Mouse (Mus musculus) hindbrain, embryonic 14.5 days (tissue): ENCODE measurements at regions not wholly inside any gene's neighbourhood (a gene's known extent, or its start where the extent isn't known, plus 50 kb on each side); places are given as distances from the start of the nearest gene placed in this dataset.

Experiments
- ATAC-seq: fragments of 200-750 bp; cut with Nextera tagmentation; 2 replicates; pipeline ENCODE4 v1.8.0; 2017; ENCODE audit warnings: moderate number of reproducible peaks, mild to moderate bottlenecking, moderate TSS enrichment, moderate library complexity; ENCODE audit not compliant: low FRiP score
- DNase-seq: peaks from one replicate; pipeline ENCODE4 v3.0.0-alpha.2; 2015; ENCODE audit warnings: low spot score
- H3K27ac ChIP-seq: fragments of 300-500 bp; sonication (generic); 2 replicates; pipeline ENCODE4 v1.5.1; 2014; ENCODE audit warnings: mild to moderate bottlenecking, moderate library complexity
- H3K27me3 ChIP-seq: fragments of 300-500 bp; sonication (generic); 2 replicates; pipeline ENCODE4 v1.6.1; 2014; ENCODE audit warnings: mild to moderate bottlenecking, low read length, mixed read lengths; ENCODE audit not compliant: control insufficient read depth, insufficient read depth
- H3K36me3 ChIP-seq: fragments of 300-500 bp; sonication (generic); replicated peaks from 2 replicates; pipeline ENCODE4 v1.6.1; 2014; ENCODE audit not compliant: control insufficient read depth, insufficient read depth
- H3K4me1 ChIP-seq: fragments of 300-500 bp; sonication (generic); replicated peaks from 2 replicates; pipeline ENCODE4 v1.6.1; 2014; ENCODE audit warnings: antibody characterized with exemption, low read length, mixed read lengths; ENCODE audit not compliant: control insufficient read depth, insufficient read depth
- H3K4me2 ChIP-seq: fragments of 300-500 bp; sonication (generic); replicated peaks from 2 replicates; pipeline ENCODE4 v1.6.1; 2014; ENCODE audit warnings: mild to moderate bottlenecking, moderate library complexity
- H3K4me3 ChIP-seq: fragments of 300-500 bp; sonication (generic); replicated peaks from 2 replicates; pipeline ENCODE4 v1.5.1; 2014; ENCODE audit warnings: mild to moderate bottlenecking, low read length
- H3K9ac ChIP-seq: fragments of 300-500 bp; sonication (generic); 2 replicates; pipeline ENCODE4 v1.6.1; 2014
- H3K9me3 ChIP-seq: fragments of 300-500 bp; sonication (generic); 2 replicates; pipeline ENCODE4 v1.6.1; 2016; ENCODE audit warnings: low read length; ENCODE audit not compliant: control insufficient read depth
- WGBS: fragments of 180-500 bp; shearing (Covaris S2); extraction: QIAGEN DNeasy Blood & Tissue Kit; methylation state at CpG from one replicate; pipeline ENCODE4 v1.1.7; 2014; 5-methylcytosine and 5-hydroxymethylcytosine counted together

DNA sequence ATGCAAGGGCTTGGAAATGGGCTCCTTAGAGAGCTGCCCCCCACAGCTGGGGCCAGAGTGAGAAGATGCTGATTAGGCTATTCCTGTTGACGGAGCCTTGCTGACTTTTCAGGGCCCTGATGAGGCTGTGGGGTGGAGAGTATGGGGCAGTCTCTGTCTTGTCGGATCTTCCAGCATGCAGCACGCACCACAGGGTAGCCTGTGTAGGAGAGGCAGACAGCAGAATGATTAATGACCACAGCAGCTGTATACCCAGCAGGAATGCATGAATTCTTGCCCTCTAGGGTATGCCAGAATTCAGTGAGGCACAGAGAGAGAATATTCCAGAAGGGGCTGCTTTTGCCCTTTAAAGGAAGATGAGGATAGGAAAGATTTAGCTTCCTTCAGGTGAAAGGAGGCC is 265.6 kb upstream of the Gm10131 start:
- H3K27me3 ChIP-seq, result no peaks in the 10 kb centered on the region
- peak overlapping the region; percentile 33 for H3K27ac ChIP-seq
- peak; percentile 78 for ATAC-seq
- H3K4me3 ChIP-seq, result no peak overlapping the region
- no peaks in the 10 kb centered on the region for H3K9me3 ChIP-seq
- H3K36me3 ChIP-seq, result no peaks in the 10 kb centered on the region
- peaks cover 39% of the 10 kb centered on the region for H3K4me1 ChIP-seq
- H3K9ac ChIP-seq, result no peak overlapping the region
- no peak for DNase-seq
- H3K4me2 ChIP-seq, result no peak overlapping the region
- 4% methylated on average over 3 of the region's 3 CpGs for WGBS

DNA sequence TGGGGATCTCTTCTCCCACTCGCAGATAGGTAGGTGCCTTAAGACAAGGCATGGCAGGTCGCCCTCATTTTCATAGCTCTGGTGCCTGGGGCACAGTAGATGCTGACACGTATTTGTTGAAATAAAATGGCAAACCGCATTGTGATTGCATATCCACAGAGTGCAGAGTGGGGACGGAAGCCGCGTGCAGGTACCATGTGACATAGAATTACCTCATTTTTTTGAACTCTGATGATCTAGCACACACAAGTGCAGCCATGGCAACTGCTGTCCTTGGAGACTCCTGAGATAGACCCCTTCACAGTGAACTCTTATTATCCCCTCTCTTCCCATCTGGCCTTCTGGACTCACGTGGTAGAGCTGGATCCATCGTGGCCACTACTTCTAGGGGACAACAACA is 262.7 kb upstream of the Gm10131 start:
- H3K27me3 ChIP-seq, result no peaks in the 10 kb centered on the region
- H3K9me3 ChIP-seq, result no peaks in the 10 kb centered on the region
- no peaks in the 10 kb centered on the region for H3K36me3 ChIP-seq
- no peak overlapping the region for H3K4me3 ChIP-seq
- no peak overlapping the region for H3K27ac ChIP-seq
- no peak overlapping the region for H3K4me2 ChIP-seq
- DNase-seq (no peak), ATAC-seq (no peak)
- WGBS, result 82% methylated on average over 9 of the region's 9 CpGs
- no peak overlapping the region for H3K9ac ChIP-seq
- peaks cover 25% of the 10 kb centered on the region for H3K4me1 ChIP-seq

DNA sequence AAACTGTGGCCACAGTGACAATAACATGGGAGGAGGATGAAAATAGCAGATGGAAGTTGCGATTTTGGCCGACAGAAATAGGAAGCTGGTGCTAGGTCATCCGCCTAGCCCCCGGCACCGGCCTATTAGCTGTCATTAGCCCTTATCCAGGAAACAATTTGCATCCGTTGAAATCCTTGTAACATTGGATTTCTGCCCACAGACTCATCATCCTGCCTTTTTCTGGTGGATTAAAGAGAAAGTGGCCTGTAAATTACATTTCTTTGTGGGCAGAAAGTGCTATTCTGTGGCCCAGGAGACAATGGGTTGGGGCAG is 261.1 kb upstream of the Gm10131 start:
- Histone ChIP-seq H3K9ac (no peak overlapping the region), H3K27ac (peak overlapping the region; percentile 18; the same call in 1 of the 2 replicates)

DNA sequence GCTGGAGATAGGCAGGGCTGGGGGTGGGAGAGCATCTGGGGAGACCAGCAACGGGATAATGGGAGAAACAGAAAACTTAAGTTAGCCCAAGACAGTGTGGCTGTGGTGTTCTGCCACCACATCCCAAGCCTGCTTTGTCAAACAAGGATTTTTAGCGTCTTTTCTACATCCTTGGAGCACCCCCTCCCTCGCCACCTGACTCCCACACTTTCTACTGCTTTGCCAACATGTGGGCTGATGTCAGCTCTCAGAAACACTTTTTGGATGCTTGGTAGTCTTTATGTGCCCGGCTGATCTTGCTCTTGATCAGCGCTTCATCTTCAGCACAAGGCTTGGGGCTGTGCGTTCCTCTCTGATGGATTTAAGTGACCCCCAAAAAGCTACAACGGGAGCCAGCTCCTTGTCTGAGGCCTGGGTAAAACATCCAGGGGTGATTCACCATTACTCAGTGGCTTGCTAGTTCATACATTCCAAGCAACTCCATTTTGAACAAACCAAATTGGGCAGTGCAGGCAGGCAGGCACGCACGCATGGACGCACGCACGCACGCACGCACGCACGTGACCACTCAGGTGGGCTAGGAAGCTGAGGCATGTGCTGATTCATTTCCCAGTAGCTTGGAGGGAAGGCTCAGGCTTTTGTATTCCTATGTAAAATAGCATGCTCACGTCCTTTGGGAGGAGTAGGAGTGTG is 260.6 kb upstream of the Gm10131 start:
- Histone ChIP-seq H3K9ac (no peak overlapping the region), H3K27me3 (no peaks in the 10 kb centered on the region), H3K36me3 (no peaks in the 10 kb centered on the region), H3K9me3 (no peaks in the 10 kb centered on the region), H3K4me3 (no peak overlapping the region), H3K27ac (peak overlapping the region; percentile 69; the same call in 1 of the 2 replicates), H3K4me2 (no peak overlapping the region), H3K4me1 (peaks cover 20% of the 10 kb centered on the region)
- no peak for DNase-seq
- ATAC-seq, result no peak
- 75% methylated on average over 17 of the region's 17 CpGs for WGBS

More for the DNA sequence above, 261.1 kb upstream of the Gm10131 start:
- no peaks in the 10 kb centered on the region for H3K27me3 ChIP-seq
- 52% methylated on average over 6 of the region's 6 CpGs for WGBS
- H3K4me2 ChIP-seq, result no peak overlapping the region
- no peaks in the 10 kb centered on the region for H3K36me3 ChIP-seq
- H3K4me3 ChIP-seq, result no peak overlapping the region
- H3K4me1 ChIP-seq, result peaks cover 25% of the 10 kb centered on the region
- H3K9me3 ChIP-seq, result no peaks in the 10 kb centered on the region
- ATAC-seq, result no peak
- no peak for DNase-seq

DNA sequence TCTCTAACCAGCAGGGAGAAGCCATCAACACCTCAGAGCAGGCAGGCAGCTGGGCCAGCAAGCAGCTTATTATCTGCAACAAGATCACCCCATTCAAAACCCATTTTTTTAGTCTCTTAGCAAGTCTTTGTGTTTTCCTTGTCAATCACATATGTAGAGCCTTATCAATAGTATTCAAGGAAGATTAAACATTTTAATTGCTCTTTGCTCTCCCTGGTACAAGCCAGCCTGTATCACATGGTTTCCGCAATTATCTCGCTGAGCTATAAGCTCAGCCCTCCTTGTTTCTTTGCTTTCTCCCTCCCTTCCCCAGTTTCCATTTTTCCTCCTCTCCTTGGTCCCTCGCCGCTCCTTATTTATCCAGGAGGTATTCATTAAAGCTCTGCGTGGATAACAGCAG is 259.9 kb upstream of the Gm10131 start:
- 51% methylated on average over 5 of the region's 5 CpGs for WGBS
- Histone ChIP-seq H3K9ac (no peak overlapping the region; the same call in 1 of the 2 replicates), H3K4me3 (no peak overlapping the region)

DNA sequence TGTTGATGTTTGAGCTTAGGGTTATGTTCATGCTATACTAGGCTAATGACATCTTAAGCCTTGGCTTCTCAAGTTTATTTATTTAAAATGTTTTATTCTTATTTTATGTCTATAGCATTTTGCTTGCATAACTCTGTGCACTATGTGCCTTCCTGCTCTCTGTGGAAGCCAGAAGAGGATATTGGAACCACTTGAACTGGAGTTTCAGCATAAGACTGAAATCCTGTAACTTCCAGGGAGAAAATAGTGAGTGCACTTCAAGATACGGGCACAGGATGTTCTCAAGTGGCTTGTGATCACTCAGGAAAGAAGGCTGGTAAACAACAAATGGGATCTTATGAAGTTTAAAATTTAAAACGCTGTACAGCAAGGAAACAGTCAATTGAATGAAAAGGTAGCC is 257.0 kb upstream of the Gm10131 start:
- Histone ChIP-seq H3K27ac (no peak overlapping the region), H3K27me3 (no peaks in the 10 kb centered on the region), H3K4me1 (peaks cover 15% of the 10 kb centered on the region), H3K9ac (no peak overlapping the region), H3K4me2 (no peak overlapping the region), H3K36me3 (no peaks in the 10 kb centered on the region), H3K4me3 (no peak overlapping the region), H3K9me3 (no peaks in the 10 kb centered on the region)
- no peak for ATAC-seq
- DNase-seq, result no peak
- WGBS, result 80% methylated on average over 2 of the region's 2 CpGs

More for the DNA sequence above, 259.9 kb upstream of the Gm10131 start:
- no peaks in the 10 kb centered on the region for H3K36me3 ChIP-seq
- peaks cover 15% of the 10 kb centered on the region for H3K4me1 ChIP-seq
- peak overlapping the region; percentile 69 for H3K27ac ChIP-seq
- H3K27me3 ChIP-seq, result no peaks in the 10 kb centered on the region
- H3K4me2 ChIP-seq, result no peak overlapping the region
- no peaks in the 10 kb centered on the region for H3K9me3 ChIP-seq
- no peak for DNase-seq
- ATAC-seq, result no peak

DNA sequence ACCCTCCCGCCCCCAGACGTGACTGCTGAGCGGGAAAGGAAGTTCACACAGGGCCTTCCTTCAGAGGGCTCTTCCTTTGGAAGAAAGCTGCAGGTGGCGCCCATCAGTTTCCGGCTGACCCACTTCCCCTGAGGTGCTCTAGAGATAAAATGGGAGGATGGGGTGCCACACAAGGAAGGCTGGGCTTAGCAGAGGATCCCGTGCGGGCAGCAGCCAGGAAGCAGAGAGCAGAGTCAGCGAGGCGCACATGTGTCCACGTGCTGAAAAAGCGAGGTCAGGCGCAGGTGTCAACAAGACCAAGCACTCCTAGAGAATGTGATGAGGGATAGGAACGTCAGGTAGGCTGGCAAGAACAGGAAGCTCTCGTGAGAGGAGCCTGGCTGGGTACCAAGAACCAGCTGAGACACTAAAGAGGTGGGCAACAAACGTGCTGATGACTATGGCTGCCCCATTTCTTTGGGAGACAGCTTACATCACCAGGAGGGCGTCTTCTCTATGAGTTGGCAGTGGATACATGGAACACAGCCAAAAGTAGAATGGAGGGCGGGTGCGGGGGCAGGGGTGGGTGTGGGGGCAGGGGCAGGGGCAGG is 253.0 kb upstream of the Gm10131 start:
- Histone ChIP-seq H3K4me2 (no peak overlapping the region), H3K27ac (no peak overlapping the region), H3K9me3 (no peaks in the 10 kb centered on the region), H3K4me3 (no peak overlapping the region), H3K27me3 (no peaks in the 10 kb centered on the region), H3K9ac (no peak overlapping the region), H3K36me3 (no peaks in the 10 kb centered on the region), H3K4me1 (peaks cover 5% of the 10 kb centered on the region; the same call in 1 of the 2 replicates)
- WGBS, result 71% methylated on average over 18 of the region's 18 CpGs
- DNase-seq (no peak), ATAC-seq (no peak)

DNA sequence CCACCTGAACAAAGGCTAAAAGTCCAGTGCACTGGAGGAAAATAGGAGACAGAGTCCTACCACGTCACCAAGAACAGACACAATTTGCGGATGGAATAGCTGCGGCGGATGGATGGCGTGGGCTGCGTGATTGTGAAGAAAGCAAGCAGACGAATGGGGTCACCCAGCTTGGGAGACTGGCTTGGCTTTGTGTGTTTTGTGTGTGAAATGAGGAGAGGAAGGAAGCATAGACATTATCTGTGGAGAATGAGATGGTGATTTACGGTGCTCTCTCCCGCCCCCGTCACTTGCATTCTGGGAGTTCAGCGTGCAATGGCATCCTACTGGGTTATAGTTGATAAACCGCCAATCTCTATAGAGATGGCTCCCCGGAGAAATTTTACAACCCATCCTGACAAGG is 252.1 kb upstream of the Gm10131 start:
- Histone ChIP-seq H3K27ac (peak overlapping the region; percentile 67), H3K4me2 (peak overlapping the region; percentile 45), H3K27me3 (no peaks in the 10 kb centered on the region), H3K4me3 (0 out of 2 replicates have a peak overlapping the region, but pooled peaks have one; percentile 9), H3K9ac (peak overlapping the region; percentile 45), H3K4me1 (peaks cover 5% of the 10 kb centered on the region; the same call in 1 of the 2 replicates), H3K36me3 (no peaks in the 10 kb centered on the region), H3K9me3 (no peaks in the 10 kb centered on the region)
- 49% methylated on average over 13 of the region's 13 CpGs for WGBS
- ATAC-seq (0 out of 2 replicates have a peak, but pooled peaks have one; percentile 17), DNase-seq (no peak)

DNA sequence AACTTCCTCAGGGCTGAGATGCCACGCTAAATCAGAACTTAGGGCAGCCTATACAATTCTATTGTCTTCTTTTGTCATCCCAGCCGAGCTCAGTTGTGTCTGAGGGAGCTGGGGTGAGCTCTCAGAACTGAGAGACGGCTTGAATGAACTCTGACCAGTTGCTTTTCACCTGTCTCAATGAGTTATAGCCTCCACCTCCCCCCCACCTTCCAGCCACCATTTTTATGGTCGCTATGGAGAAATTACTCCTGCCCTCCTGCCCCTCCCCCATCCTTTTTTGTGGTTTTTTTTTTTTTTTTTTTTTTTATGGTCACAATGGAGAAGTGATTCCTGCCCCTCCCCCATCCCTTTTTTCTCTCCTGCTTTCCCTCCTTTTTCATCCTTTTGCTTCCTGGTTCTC is 251.6 kb upstream of the Gm10131 start:
- H3K4me1 ChIP-seq, result peaks cover 5% of the 10 kb centered on the region; the same call in 1 of the 2 replicates
- DNase-seq, result no peak
- no peak overlapping the region for H3K4me3 ChIP-seq
- H3K27ac ChIP-seq, result peak overlapping the region; percentile 67
- no peak for ATAC-seq
- no peaks in the 10 kb centered on the region for H3K9me3 ChIP-seq
- peak overlapping the region; percentile 45 for H3K4me2 ChIP-seq
- 21% methylated on average over 4 of the region's 4 CpGs for WGBS
- no peaks in the 10 kb centered on the region for H3K27me3 ChIP-seq
- H3K36me3 ChIP-seq, result no peaks in the 10 kb centered on the region
- peak overlapping the region; percentile 45; the same call in 1 of the 2 replicates for H3K9ac ChIP-seq
